Mouse (Mus musculus) forebrain, embryonic 13.5 days (tissue): ENCODE measurements around the gene Eed. TPM values are rescaled to one million over a fixed set of nuclear protein-coding genes. Genes with fewer than 3 reads are reported as not detected.

Experiments
- ATAC-seq: fragments of 200-750 bp; cut with Nextera tagmentation; 2 replicates; pipeline ENCODE4 v1.8.0; 2017
- H3K27ac ChIP-seq: fragments of 300-500 bp; sonication (generic); 2 replicates; pipeline ENCODE4 v1.5.1; 2015; ENCODE audit warnings: inconsistent platforms, mild to moderate bottlenecking, moderate library complexity
- H3K27me3 ChIP-seq: fragments of 300-500 bp; sonication (generic); 2 replicates; pipeline ENCODE4 v1.6.1; 2015; ENCODE audit warnings: mild to moderate bottlenecking, inconsistent platforms
- H3K36me3 ChIP-seq: fragments of 300-500 bp; sonication (generic); 2 replicates; pipeline ENCODE4 v1.6.1; 2015; ENCODE audit warnings: mild to moderate bottlenecking, inconsistent platforms; ENCODE audit not compliant: poor library complexity, severe bottlenecking
- H3K4me1 ChIP-seq: fragments of 300-500 bp; sonication (generic); 2 replicates; pipeline ENCODE4 v1.6.1; 2015; ENCODE audit warnings: inconsistent platforms
- H3K4me2 ChIP-seq: fragments of 300-500 bp; sonication (generic); 2 replicates; pipeline ENCODE4 v1.6.1; 2015; ENCODE audit warnings: inconsistent platforms, mild to moderate bottlenecking, moderate library complexity
- H3K4me3 ChIP-seq: fragments of 300-500 bp; sonication (generic); 2 replicates; pipeline ENCODE4 v1.5.1; 2015; ENCODE audit warnings: mild to moderate bottlenecking, inconsistent platforms
- H3K9ac ChIP-seq: fragments of 300-500 bp; sonication (generic); 2 replicates; pipeline ENCODE4 v1.6.1; 2015; ENCODE audit warnings: mild to moderate bottlenecking, inconsistent platforms
- H3K9me3 ChIP-seq: fragments of 300-500 bp; sonication (generic); replicated peaks from 2 replicates; pipeline ENCODE4 v1.6.1; 2016; ENCODE audit warnings: inconsistent platforms
- WGBS: fragments of 180-500 bp; shearing (Covaris S2); methylation state at CpG from one replicate; pipeline ENCODE4 v1.1.7; 2015; 5-methylcytosine and 5-hydroxymethylcytosine counted together
- polyA plus RNA-seq: library from polyadenylated mRNA; unstranded; fragments of >200 nt; fragmentation: Nextera tagmentation; extraction: Ambion mirVana; gene quantifications from 2 replicates; pipeline ENCODE4 v1.2.1, GENCODE M21; 2015

Eed gene
- polyA plus RNA-seq, 1 experiment from 2014 or later: 61.0 TPM

DNA sequence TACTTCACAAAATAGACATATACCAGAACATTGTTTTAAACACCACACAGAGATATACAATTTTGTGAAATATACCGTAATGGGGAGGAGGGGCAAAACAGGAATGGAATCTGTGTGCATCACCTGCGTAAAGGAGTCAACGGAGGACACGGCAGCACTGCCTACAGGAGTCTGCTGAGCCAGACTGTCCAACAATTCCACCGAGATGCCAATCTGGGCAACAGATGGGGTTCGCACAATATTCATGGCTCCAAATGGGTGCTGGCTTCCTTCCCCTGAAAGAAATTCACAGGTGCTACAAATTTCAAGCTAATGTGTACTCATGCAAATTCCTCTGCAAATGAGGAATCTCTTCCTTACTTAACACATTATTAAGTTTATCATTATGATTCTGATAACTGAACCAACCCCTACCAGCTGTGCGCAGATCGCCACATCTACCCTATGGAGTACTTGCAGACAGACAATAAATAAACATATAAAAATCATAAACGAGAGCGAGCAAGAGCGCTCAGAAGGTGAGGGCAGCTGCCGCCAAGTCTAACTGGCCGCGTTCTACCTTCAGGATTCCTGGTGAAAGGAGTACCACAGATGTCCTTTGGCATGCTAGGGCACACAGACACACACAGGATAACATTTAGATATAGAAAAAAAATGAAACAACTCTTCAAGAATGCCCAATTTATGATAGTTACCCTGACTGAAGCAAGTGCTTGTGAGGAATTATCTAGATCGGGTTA is 57.2 kb downstream of the Eed start:
- WGBS: 93% methylated on average over 15 of the region's 15 CpGs
- ATAC-seq: peak; percentile 53; the same call in 1 of the 2 replicates
- no peaks in the 10 kb centered on the region for H3K27me3 ChIP-seq
- no peak overlapping the region for H3K27ac ChIP-seq
- no peak overlapping the region for H3K4me2 ChIP-seq
- H3K9ac ChIP-seq: no peak overlapping the region
- H3K4me3 ChIP-seq: no peak overlapping the region
- H3K36me3 ChIP-seq: peaks cover 32% of the 10 kb centered on the region
- no peaks in the 10 kb centered on the region for H3K4me1 ChIP-seq
- H3K9me3 ChIP-seq: no peaks in the 10 kb centered on the region

DNA sequence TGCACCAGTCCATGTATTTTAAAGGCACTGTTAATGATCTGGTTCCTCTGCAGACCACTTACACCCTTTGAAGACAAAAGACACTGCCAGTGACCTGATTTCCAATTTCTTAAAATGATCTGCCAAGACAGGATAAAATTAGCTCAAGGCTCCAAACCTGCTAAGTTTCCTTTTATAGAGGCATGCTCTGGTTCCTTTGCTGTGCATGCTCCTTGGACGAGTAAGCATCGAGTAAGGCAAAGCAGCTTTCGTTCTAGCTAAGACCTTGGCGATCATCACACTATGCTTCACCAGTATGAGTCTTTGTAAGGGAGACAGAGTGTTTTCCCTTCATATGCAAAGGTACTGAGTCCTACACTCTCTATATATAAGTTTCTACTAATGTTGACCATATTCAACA is 63.0 kb downstream of the Eed start:
- H3K9me3 ChIP-seq: no peaks in the 10 kb centered on the region
- no peak overlapping the region for H3K27ac ChIP-seq
- no peak overlapping the region for H3K9ac ChIP-seq
- H3K4me1 ChIP-seq: no peaks in the 10 kb centered on the region
- H3K27me3 ChIP-seq: no peaks in the 10 kb centered on the region
- no peak overlapping the region for H3K4me2 ChIP-seq
- 93% methylated on average over 4 of the region's 4 CpGs for WGBS
- H3K4me3 ChIP-seq: no peak overlapping the region
- peaks cover 26% of the 10 kb centered on the region for H3K36me3 ChIP-seq
- ATAC-seq: no peak

DNA sequence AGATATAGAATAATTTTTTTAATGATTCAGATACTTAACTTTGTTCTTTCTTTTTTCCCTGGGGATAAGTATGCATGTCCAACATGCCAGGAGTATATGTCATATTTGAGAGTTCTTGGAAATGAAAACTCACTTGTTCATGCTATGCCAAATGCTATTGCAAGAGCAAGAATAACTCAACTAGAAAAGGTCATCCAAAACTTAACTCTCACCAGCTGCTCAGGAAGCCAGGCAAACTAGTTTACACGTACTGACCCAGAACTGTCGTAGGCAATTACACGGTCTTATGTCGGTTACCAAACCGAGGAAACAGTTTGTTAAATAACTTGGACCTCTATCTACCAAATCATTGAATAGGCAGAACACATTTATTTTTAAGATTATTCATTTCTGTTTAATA is 64.1 kb downstream of the Eed start:
- WGBS: 96% methylated on average over 5 of the region's 5 CpGs
- no peak for ATAC-seq

GRCm38 (mm10) chr7:89913432-89914158 is 67.2 kb downstream of the Eed start:
- no peak overlapping the region for H3K9ac ChIP-seq
- WGBS: 89% methylated on average over 3 of the region's 3 CpGs
- 0 out of 2 replicates have a peak, but pooled peaks have one; percentile 34 for ATAC-seq

More for the DNA sequence above, 64.1 kb downstream of the Eed start:
- peaks cover 26% of the 10 kb centered on the region for H3K36me3 ChIP-seq
- no peak overlapping the region for H3K9ac ChIP-seq
- no peak overlapping the region for H3K4me3 ChIP-seq
- no peak overlapping the region for H3K27ac ChIP-seq
- H3K9me3 ChIP-seq: no peaks in the 10 kb centered on the region
- no peak overlapping the region for H3K4me2 ChIP-seq
- no peaks in the 10 kb centered on the region for H3K27me3 ChIP-seq
- H3K4me1 ChIP-seq: no peaks in the 10 kb centered on the region

GRCm38 (mm10) chr7:89912356-89912755 is 68.4 kb downstream of the Eed start:
- 94% methylated on average over 3 of the region's 3 CpGs for WGBS
- no peaks in the 10 kb centered on the region for H3K27me3 ChIP-seq
- H3K4me1 ChIP-seq: no peaks in the 10 kb centered on the region
- no peak overlapping the region for H3K4me2 ChIP-seq
- ATAC-seq: no peak
- no peaks in the 10 kb centered on the region for H3K9me3 ChIP-seq
- H3K27ac ChIP-seq: no peak overlapping the region
- peaks cover 15% of the 10 kb centered on the region for H3K36me3 ChIP-seq
- no peak overlapping the region for H3K4me3 ChIP-seq
- H3K9ac ChIP-seq: no peak overlapping the region

More at GRCm38 (mm10) chr7:89913432-89914158, 67.2 kb downstream of the Eed start:
- Histone ChIP-seq H3K4me2 (no peak overlapping the region), H3K9me3 (no peaks in the 10 kb centered on the region), H3K4me3 (no peak overlapping the region), H3K4me1 (no peaks in the 10 kb centered on the region), H3K36me3 (peaks cover 19% of the 10 kb centered on the region), H3K27me3 (no peaks in the 10 kb centered on the region), H3K27ac (no peak overlapping the region)

GRCm38 (mm10) chr7:89909711-89910110 is 71.1 kb downstream of the Eed start:
- ATAC-seq: no peak
- Histone ChIP-seq H3K4me2 (no peak overlapping the region), H3K9me3 (no peaks in the 10 kb centered on the region), H3K27me3 (no peaks in the 10 kb centered on the region), H3K9ac (no peak overlapping the region), H3K27ac (no peak overlapping the region), H3K4me1 (no peaks in the 10 kb centered on the region), H3K4me3 (no peak overlapping the region), H3K36me3 (no peaks in the 10 kb centered on the region)
- WGBS: 92% methylated on average over 4 of the region's 4 CpGs

- no peaks in the 10 kb centered on the region for H3K27me3 ChIP-seq
- no peak overlapping the region for H3K9ac ChIP-seq
- no peaks in the 10 kb centered on the region for H3K4me1 ChIP-seq
- ATAC-seq: no peak
- H3K9me3 ChIP-seq: no peaks in the 10 kb centered on the region
- no peaks in the 10 kb centered on the region for H3K36me3 ChIP-seq
- no peak overlapping the region for H3K27ac ChIP-seq
- no peak overlapping the region for H3K4me3 ChIP-seq
- 82% methylated on average over 20 of the region's 20 CpGs for WGBS
- H3K4me2 ChIP-seq: no peak overlapping the region
These were observed 71.7 kb downstream of the Eed start for GRCm38 (mm10) chr7:89908899-89909621.

DNA sequence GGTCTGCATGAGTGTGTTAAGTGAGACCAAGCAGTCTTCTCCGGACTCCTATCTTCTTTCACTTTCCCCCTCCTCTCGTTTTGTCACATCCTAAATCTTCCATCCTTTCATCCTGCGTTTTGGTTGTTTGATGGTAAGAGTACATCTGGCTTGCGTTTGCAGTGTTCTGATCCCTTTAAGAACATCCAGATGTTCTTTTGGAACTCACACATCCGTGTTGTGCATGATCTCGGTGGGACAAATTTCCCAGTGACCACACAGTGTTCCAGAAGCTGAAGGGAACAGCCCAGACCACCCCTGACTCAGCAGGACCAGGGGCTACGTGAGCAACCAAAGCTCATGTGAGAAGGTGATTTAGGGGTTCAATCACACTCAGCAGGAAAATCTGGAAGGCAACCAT is 72.4 kb downstream of the Eed start:
- Histone ChIP-seq H3K9ac (no peak overlapping the region), H3K4me1 (peaks cover 6% of the 10 kb centered on the region), H3K4me2 (no peak overlapping the region), H3K27me3 (no peaks in the 10 kb centered on the region), H3K36me3 (no peaks in the 10 kb centered on the region), H3K4me3 (no peak overlapping the region), H3K27ac (no peak overlapping the region), H3K9me3 (no peaks in the 10 kb centered on the region)
- 73% methylated on average over 7 of the region's 7 CpGs for WGBS
- ATAC-seq: no peak

GRCm38 (mm10) chr7:89907950-89908349 is 72.8 kb downstream of the Eed start:
- ATAC-seq: peak; percentile 61; the same call in 1 of the 2 replicates
- no peak overlapping the region for H3K4me3 ChIP-seq
- no peak overlapping the region for H3K9ac ChIP-seq
- H3K9me3 ChIP-seq: no peaks in the 10 kb centered on the region
- H3K4me1 ChIP-seq: peaks cover 9% of the 10 kb centered on the region
- no peaks in the 10 kb centered on the region for H3K27me3 ChIP-seq
- no peak overlapping the region for H3K4me2 ChIP-seq
- no peak overlapping the region for H3K27ac ChIP-seq
- H3K36me3 ChIP-seq: no peaks in the 10 kb centered on the region
- WGBS: 22% methylated on average over 8 of the region's 8 CpGs

Other genes with a start within 250 kb of the Eed start
- gene Ccdc81, start 77.4 kb downstream of the Eed start, polyA plus RNA-seq: 0.19 and 0.40 TPM in 2 replicates
- gene Hikeshi, start 39.8 kb downstream of the Eed start, polyA plus RNA-seq: 173 and 174 TPM in 2 replicates
- 36.6 and 40.9 TPM in 2 replicates for gene Picalm, start 149.2 kb upstream of the Eed start, polyA plus RNA-seq